In the genomic region with DNA sequence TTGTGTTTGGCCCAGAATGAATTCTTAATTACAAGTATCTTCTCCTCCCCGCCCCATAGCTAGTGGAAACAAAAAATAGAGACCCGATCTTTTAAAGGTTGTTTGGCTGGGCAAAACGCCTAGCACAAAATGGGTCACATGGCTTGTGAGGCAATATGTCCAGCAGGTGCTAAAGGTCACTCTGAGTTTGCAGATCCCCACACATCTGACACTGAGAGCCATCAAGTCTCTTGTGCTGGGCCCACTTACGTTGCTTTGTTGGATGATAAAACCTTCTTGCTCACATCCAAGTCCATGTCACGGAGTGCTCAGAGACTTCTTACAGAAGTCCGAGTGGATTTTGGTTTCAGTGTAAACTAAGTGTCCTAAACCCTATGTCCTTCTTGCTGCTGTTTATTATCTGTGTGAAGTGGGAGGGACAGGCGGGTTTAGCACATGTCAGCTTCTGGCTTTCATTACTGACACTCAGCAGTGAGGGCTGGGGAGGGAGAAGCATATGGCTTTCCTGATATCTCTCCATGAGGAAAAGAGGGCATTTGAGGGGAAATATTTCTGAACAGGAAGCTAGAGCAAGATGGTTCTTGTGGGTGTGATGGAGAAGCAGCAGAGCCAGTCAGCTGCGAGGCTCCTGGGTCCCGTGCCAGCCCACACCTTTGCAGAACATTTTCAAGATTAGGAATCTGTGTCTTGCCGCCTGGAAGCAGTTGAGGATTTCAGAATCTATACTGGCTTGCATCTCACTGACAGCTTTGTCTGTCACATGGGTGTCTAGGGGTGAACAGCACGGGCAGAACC, we compare ENCODE assay signal across 9 mouse cellular contexts.
DNase-seq lines count a peak whose midpoint lies in the region; ATAC-seq lines count a peak whose summit lies in the region.
"Had no signal": no experiment of that assay in that cellular context is flagged by ENCODE, and none has a peak within 500 bp of the region (broad histone marks: within the 10 kb centered on the region; RNA-seq: fewer than 3 reads in every experiment).

No protein-coding gene starts in this region.

- WGBS in intestine, embryonic 15.5 days: 54% methylated on average over 11 of the region's 11 CpGs

- no peak overlapping the region for H3K4me3 ChIP-seq in intestine, embryonic 15.5 days (replicated peaks)
- H3K4me3 ChIP-seq: neural tube, embryonic 12.5 days had no signal

- H3K9ac ChIP-seq in intestine, embryonic 15.5 days: no peak overlapping the region
- H3K9ac ChIP-seq: neural tube, embryonic 12.5 days had no signal

- H3K4me2 ChIP-seq in intestine, embryonic 15.5 days (replicated peaks): no peak overlapping the region
- H3K4me2 ChIP-seq: neural tube, embryonic 12.5 days had no signal

- ATAC-seq in intestine, embryonic 15.5 days: no peak

- H3K9me3 ChIP-seq in intestine, embryonic 15.5 days: no peaks in the 10 kb centered on the region
- H3K9me3 ChIP-seq: neural tube, embryonic 12.5 days had no signal

- DNase-seq in brain, adult 2 months (ENCODE audit: low read depth, low spot score): peak; percentile 96
- peak; percentile 78 for DNase-seq in cerebellum, adult 8-10 months
- peak; percentile 76 for DNase-seq in heart, adult 8-10 months (ENCODE audit: low spot score)
- DNase-seq in layer of hippocampus, adult 9-10 months (ENCODE audit: low spot score): peak; percentile 59
- peak; percentile 69 for DNase-seq in lung, postnatal 10 days
- no peak for DNase-seq in spleen, postnatal 4 days (ENCODE audit: low spot score in 2 of 2)
- no peak for DNase-seq in urinary bladder, postnatal 10 days (ENCODE audit: low spot score)

- no peak overlapping the region for H3K27ac ChIP-seq in intestine, embryonic 15.5 days
- H3K27ac ChIP-seq: neural tube, embryonic 12.5 days had no signal

- no peaks in the 10 kb centered on the region for H3K36me3 ChIP-seq in intestine, embryonic 15.5 days
- H3K36me3 ChIP-seq: neural tube, embryonic 12.5 days had no signal

- H3K4me1 ChIP-seq in intestine, embryonic 15.5 days (replicated peaks): no peaks in the 10 kb centered on the region
- H3K4me1 ChIP-seq: neural tube, embryonic 12.5 days had no signal

- H3K27me3 ChIP-seq in intestine, embryonic 15.5 days (replicated peaks): no peaks in the 10 kb centered on the region
- H3K27me3 ChIP-seq: neural tube, embryonic 12.5 days had no signal

Comparison
In these comparisons a context has a peak if more than half of its experiments do, and no peak if none do; other contexts are left out.
1. DNase-seq: peak in brain, adult 2 months (single experiment), cerebellum, adult 8-10 months (single experiment), heart, adult 8-10 months (single experiment), layer of hippocampus, adult 9-10 months (single experiment) and lung, postnatal 10 days (single experiment); none in spleen, postnatal 4 days (0 of 2) and urinary bladder, postnatal 10 days (single experiment).